Mouse (Mus musculus) MEL (cell line): ENCODE measurements around the gene Vstm5. TPM values are rescaled to one million over a fixed set of nuclear protein-coding genes. Genes with fewer than 3 reads are reported as not detected.

ENCODE experiments used
- DNase-seq: peaks from one replicate; pipeline ENCODE4 v3.0.0; 2011; ENCODE audit warnings: low read depth, low spot score
- H3K27ac ChIP-seq: 2 replicates; pipeline ENCODE4 v1.5.1; 2012; ENCODE audit warnings: low read depth, mild to moderate bottlenecking, control low read depth, low read length, moderate library complexity; ENCODE audit not compliant: control insufficient read depth
- H3K27me3 ChIP-seq, 2 experiments: fragments of 150-350 bp in 1 of 2; sonication (generic) in 1 of 2; 2 replicates each; pipeline ENCODE4 v1.6.1; 2012; ENCODE audit warnings: low read length in 2 of 2, mild to moderate bottlenecking in 2 of 2, improper control_type of control experiment in 1 of 2, moderate library complexity in 1 of 2; ENCODE audit not compliant: insufficient read depth in 2 of 2, control insufficient read depth in 1 of 2
- H3K36me3 ChIP-seq, 2 experiments: 2 replicates each; pipeline ENCODE4 v1.6.1; 2012 to 2014; ENCODE audit warnings: low read length in 2 of 2, improper control_type of control experiment in 1 of 2, inconsistent platforms in 1 of 2, mild to moderate bottlenecking in 1 of 2; ENCODE audit not compliant: insufficient read depth in 2 of 2, control insufficient read depth in 1 of 2
- H3K4me1 ChIP-seq, 2 experiments: fragments of 150-350 bp in 1 of 2; sonication (generic) in 1 of 2; 2 replicates each; pipeline ENCODE4 v1.6.1; 2012; ENCODE audit warnings: low read length in 2 of 2, improper control_type of control experiment in 1 of 2, mild to moderate bottlenecking in 1 of 2; ENCODE audit not compliant: insufficient read depth in 2 of 2, control insufficient read depth in 1 of 2
- H3K4me3 ChIP-seq, 2 experiments: fragments of 150-350 bp in 1 of 2; sonication (generic) in 1 of 2; 2 replicates each; pipeline ENCODE4 v1.5.1; 2012; ENCODE audit warnings: low read depth in 2 of 2, low read length in 2 of 2, mild to moderate bottlenecking in 2 of 2, moderate library complexity in 2 of 2, control low read depth in 1 of 2, improper control_type of control experiment in 1 of 2; ENCODE audit not compliant: control insufficient read depth in 1 of 2, insufficient read depth in 1 of 2
- H3K79me2 ChIP-seq: 2 replicates; pipeline ENCODE4 v1.6.1; 2012; ENCODE audit warnings: mild to moderate bottlenecking, low read length, moderate library complexity; ENCODE audit not compliant: control insufficient read depth, poor library complexity, insufficient read depth
- H3K9ac ChIP-seq: 2 replicates; pipeline ENCODE4 v1.6.1; 2012; ENCODE audit warnings: low read depth, mild to moderate bottlenecking, control low read depth, low read length, moderate library complexity; ENCODE audit not compliant: control insufficient read depth, poor library complexity, severe bottlenecking
- H3K9me3 ChIP-seq: fragments of 150-350 bp; sonication (generic); replicated peaks from 2 replicates; pipeline ENCODE4 v1.6.1; 2012; ENCODE audit warnings: mild to moderate bottlenecking, low read length, improper control_type of control experiment, moderate library complexity; ENCODE audit not compliant: insufficient read depth
- CHD1 ChIP-seq: IDR thresholded peaks from 2 replicates; pipeline ENCODE4 v1.6.1; 2012; ENCODE audit warnings: low read depth, mild to moderate bottlenecking, inconsistent platforms, low read length, improper control_type of control experiment
- CHD2 ChIP-seq: IDR thresholded peaks from 2 replicates; pipeline ENCODE4 v1.6.1; 2011; ENCODE audit warnings: low read length, improper control_type of control experiment
- CTCF ChIP-seq, 3 experiments: IDR thresholded peaks in 2 of 3; conservative IDR thresholded peaks in 1 of 3; 2 replicates each; pipeline ENCODE4 v1.5.1; 2011 to 2012; ENCODE audit warnings: low read length in 3 of 3, low read depth in 2 of 3, mild to moderate bottlenecking in 2 of 3, improper control_type of control experiment in 1 of 3, inconsistent platforms in 1 of 3, mixed read lengths in 1 of 3, moderate library complexity in 1 of 3; ENCODE audit not compliant: control insufficient read depth in 1 of 3, insufficient read depth in 1 of 3, poor library complexity in 1 of 3, severe bottlenecking in 1 of 3
- E2F4 ChIP-seq: IDR thresholded peaks from 2 replicates; pipeline ENCODE4 v1.6.1; 2011; ENCODE audit warnings: low read depth, low read length, improper control_type of control experiment, borderline replicate concordance
- ELF1 ChIP-seq: IDR thresholded peaks from 2 replicates; pipeline ENCODE4 v1.6.1; 2014; ENCODE audit warnings: low read depth, mild to moderate bottlenecking, inconsistent platforms, low read length, improper control_type of control experiment, moderate library complexity
- EP300 ChIP-seq, 2 experiments: IDR thresholded peaks; 2 replicates each; pipeline ENCODE4 v1.6.1; 2011; ENCODE audit warnings: improper control_type of control experiment in 2 of 2, low read length in 2 of 2, low read depth in 1 of 2, mild to moderate bottlenecking in 1 of 2
- GABPA ChIP-seq: IDR thresholded peaks from 2 replicates; pipeline ENCODE4 v1.6.1; 2012; ENCODE audit warnings: low read depth, mild to moderate bottlenecking, inconsistent platforms, low read length, improper control_type of control experiment, moderate library complexity
- GATA1 ChIP-seq: IDR thresholded peaks from 2 replicates; pipeline ENCODE4 v1.6.1; 2011; ENCODE audit warnings: low read depth, low read length, improper control_type of control experiment
- HCFC1 ChIP-seq: IDR thresholded peaks from 2 replicates; pipeline ENCODE4 v1.6.1; 2012; ENCODE audit warnings: low read depth, mild to moderate bottlenecking, inconsistent platforms, low read length, improper control_type of control experiment, moderate library complexity
- KAT2A ChIP-seq: conservative IDR thresholded peaks from 2 replicates; pipeline ENCODE4 v1.6.1; 2012; ENCODE audit warnings: low read depth, low read length, improper control_type of control experiment, inconsistent platforms
- MAFK ChIP-seq: IDR thresholded peaks from 2 replicates; pipeline ENCODE4 v1.6.1; 2011; ENCODE audit warnings: low read depth, mild to moderate bottlenecking, low read length, improper control_type of control experiment, borderline replicate concordance
- MAX ChIP-seq: IDR thresholded peaks from 2 replicates; pipeline ENCODE4 v1.6.1; 2011; ENCODE audit warnings: low read length, improper control_type of control experiment
- MAZ ChIP-seq: IDR thresholded peaks from 2 replicates; pipeline ENCODE4 v1.6.1; 2012; ENCODE audit warnings: low read depth, mild to moderate bottlenecking, inconsistent platforms, low read length, improper control_type of control experiment
- MXI1 ChIP-seq: IDR thresholded peaks from 2 replicates; pipeline ENCODE4 v1.6.1; 2011; ENCODE audit warnings: mild to moderate bottlenecking, low read depth, low read length, improper control_type of control experiment
- MYB ChIP-seq: IDR thresholded peaks from 2 replicates; pipeline ENCODE4 v1.6.1; 2011; ENCODE audit warnings: mild to moderate bottlenecking, low read depth, low read length, improper control_type of control experiment
- NELFE ChIP-seq: IDR thresholded peaks from 2 replicates; pipeline ENCODE4 v1.6.1; 2011; ENCODE audit warnings: low read depth, low read length, improper control_type of control experiment
- NRF1 ChIP-seq: IDR thresholded peaks from 2 replicates; pipeline ENCODE4 v1.6.1; 2014; ENCODE audit warnings: low read depth, mild to moderate bottlenecking, inconsistent platforms, low read length, improper control_type of control experiment, moderate library complexity; ENCODE audit not compliant: poor library complexity, insufficient read depth, severe bottlenecking
- POLR2A ChIP-seq, 2 experiments: IDR thresholded peaks; 2 replicates each; pipeline ENCODE4 v1.6.1; 2011 to 2012; ENCODE audit warnings: low read length in 2 of 2, mild to moderate bottlenecking in 2 of 2, control low read depth in 1 of 2, improper control_type of control experiment in 1 of 2, low read depth in 1 of 2, moderate library complexity in 1 of 2; ENCODE audit not compliant: control insufficient read depth in 1 of 2, insufficient read depth in 1 of 2, poor library complexity in 1 of 2
- POLR2AphosphoS2 ChIP-seq: IDR thresholded peaks from 2 replicates; pipeline ENCODE4 v1.6.1; 2011; ENCODE audit warnings: low read length, improper control_type of control experiment
- POLR2AphosphoS5 ChIP-seq: IDR thresholded peaks from 2 replicates; pipeline ENCODE4 v1.6.1; 2012; ENCODE audit warnings: low read depth, borderline replicate concordance, mild to moderate bottlenecking, inconsistent platforms, low read length, moderate library complexity, mixed read lengths
- RAD21 ChIP-seq: IDR thresholded peaks from 2 replicates; pipeline ENCODE4 v1.6.1; 2011; ENCODE audit warnings: mild to moderate bottlenecking, low read depth, low read length, improper control_type of control experiment
- RCOR1 ChIP-seq: IDR thresholded peaks from 2 replicates; pipeline ENCODE4 v1.6.1; 2012; ENCODE audit warnings: low read depth, mild to moderate bottlenecking, inconsistent platforms, low read length, improper control_type of control experiment
- SIN3A ChIP-seq: IDR thresholded peaks from 2 replicates; pipeline ENCODE4 v1.6.1; 2012; ENCODE audit warnings: low read length, improper control_type of control experiment, inconsistent platforms
- SMC3 ChIP-seq: IDR thresholded peaks from 2 replicates; pipeline ENCODE4 v1.6.1; 2011; ENCODE audit warnings: low read depth, low read length, improper control_type of control experiment
- TAL1 ChIP-seq: IDR thresholded peaks from 2 replicates; pipeline ENCODE4 v1.6.1; 2012; ENCODE audit warnings: mild to moderate bottlenecking, inconsistent platforms, low read length, moderate library complexity, mixed read lengths
- TBP ChIP-seq: IDR thresholded peaks from 2 replicates; pipeline ENCODE4 v1.8.0; 2011; ENCODE audit warnings: low read depth, low read length, improper control_type of control experiment
- TCF12 ChIP-seq: IDR thresholded peaks from 2 replicates; pipeline ENCODE4 v1.6.1; 2014; ENCODE audit warnings: low read depth, mild to moderate bottlenecking, inconsistent platforms, low read length, improper control_type of control experiment, moderate library complexity
- UBTF ChIP-seq: IDR thresholded peaks from 2 replicates; pipeline ENCODE4 v1.6.1; 2012; ENCODE audit warnings: low read depth, mild to moderate bottlenecking, inconsistent platforms, low read length, improper control_type of control experiment, moderate library complexity, borderline replicate concordance; ENCODE audit not compliant: insufficient read depth
- USF1 ChIP-seq: IDR thresholded peaks from 2 replicates; pipeline ENCODE4 v1.6.1; 2014; ENCODE audit warnings: low read depth, mild to moderate bottlenecking, inconsistent platforms, low read length, improper control_type of control experiment, moderate library complexity
- USF2 ChIP-seq, 2 experiments: IDR thresholded peaks; 2 replicates each; pipeline ENCODE4 v1.6.1; 2011 to 2012; ENCODE audit warnings: improper control_type of control experiment in 2 of 2, low read length in 2 of 2, borderline replicate concordance in 1 of 2, inconsistent platforms in 1 of 2, low read depth in 1 of 2, mild to moderate bottlenecking in 1 of 2; ENCODE audit not compliant: insufficient read depth in 1 of 2
- ZC3H11A ChIP-seq: IDR thresholded peaks from 2 replicates; pipeline ENCODE4 v1.6.1; 2012; ENCODE audit warnings: low read depth, mild to moderate bottlenecking, inconsistent platforms, low read length, improper control_type of control experiment
- ZKSCAN1 ChIP-seq: IDR thresholded peaks from 2 replicates; pipeline ENCODE4 v1.6.1; 2012; ENCODE audit warnings: low read depth, mild to moderate bottlenecking, inconsistent platforms, low read length, improper control_type of control experiment, moderate library complexity
- ZMIZ1 ChIP-seq: IDR thresholded peaks from 2 replicates; pipeline ENCODE4 v1.6.1; 2012; ENCODE audit warnings: low read depth, mild to moderate bottlenecking, inconsistent platforms, low read length, improper control_type of control experiment, moderate library complexity
- polyA plus RNA-seq, 2 experiments: library from polyadenylated mRNA; stranded (reverse) in 1 of 2; unstranded in 1 of 2; fragments of >175 nt in 1 of 2; fragments of >200 nt in 1 of 2; gene quantifications; 2 replicates each; pipeline versions ENCODE4 v1.2.1 to v1.2.4; 2012; ENCODE audit warnings: low replicate concordance in 2 of 2, low read depth in 1 of 2; ENCODE audit not compliant: insufficient read length in 2 of 2, insufficient read depth in 1 of 2, missing spikeins in 1 of 2
- total RNA-seq: library from RNA; depleted of rRNA; stranded (reverse); fragments of 300-350 nt; gene quantifications from 2 replicates; pipeline ENCODE4 v1.2.3, GENCODE M21; 2012

The Vstm5 gene
- total and polyA plus RNA-seq, 3 experiments: 23.5 to 27.0 TPM; not detected in 1

DNA sequence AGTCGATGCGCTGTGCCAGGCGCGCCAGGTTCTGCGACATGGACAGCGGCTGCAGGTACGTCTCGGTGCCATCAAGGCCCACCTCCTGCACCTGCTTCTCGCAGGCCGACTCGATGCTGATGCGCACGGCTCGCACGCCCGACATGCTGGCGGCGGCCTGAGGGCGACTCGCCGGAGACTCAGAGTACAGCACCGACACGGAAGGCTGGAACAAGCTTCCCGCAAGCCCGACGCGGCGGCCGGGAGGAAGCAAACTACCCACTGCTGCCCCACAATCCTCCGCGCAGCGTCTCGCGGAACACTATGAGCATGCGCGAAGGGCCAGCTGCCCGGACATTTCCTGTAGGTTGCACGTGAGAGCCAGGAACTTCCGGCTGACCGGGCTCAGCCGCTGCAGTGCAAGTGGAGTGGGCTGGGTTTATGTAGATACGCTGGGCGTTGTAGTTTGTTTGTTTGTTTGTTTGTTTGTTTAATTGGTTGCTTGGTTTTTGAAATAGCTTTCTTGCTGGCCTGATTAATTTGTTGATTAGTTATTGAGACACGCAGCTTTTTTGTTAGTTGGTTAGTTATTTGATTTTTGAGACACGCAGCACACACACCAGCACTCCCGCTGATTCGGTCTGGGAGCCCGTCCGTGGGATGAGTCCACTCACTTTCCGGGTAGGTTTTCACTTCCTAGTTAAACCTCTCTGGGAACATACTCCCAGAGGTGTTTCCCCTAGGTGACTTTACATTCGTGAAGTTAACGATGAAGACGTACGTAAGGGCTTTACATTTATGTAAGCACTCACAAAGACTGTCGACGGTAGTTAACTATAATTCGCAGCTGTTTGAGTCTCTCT is 41.0 kb downstream of the Vstm5 start, which contains the start of gene Med17 (continued):
- peak; percentile 95 for TF ChIP-seq TBP
- peak; percentile 98 for TF ChIP-seq HCFC1
- no peak for TF ChIP-seq CTCF (IDR thresholded peaks at IDR 0.05 in 2 of 3, conservative IDR thresholded peaks at IDR 0.05 in 1 of 3; ENCODE audit: control insufficient read depth in 1 of 3, insufficient read depth in 1 of 3, low read depth in 2 of 3, low read length in 3 of 3, poor library complexity in 1 of 3, severe bottlenecking in 1 of 3)
- TF ChIP-seq USF2 (IDR thresholded peaks at IDR 0.05; ENCODE audit: borderline replicate concordance in 1 of 2, insufficient read depth in 1 of 2, low read depth in 1 of 2, low read length in 2 of 2): no peak
- TF ChIP-seq, all 39 proteins: peak for 25

DNA sequence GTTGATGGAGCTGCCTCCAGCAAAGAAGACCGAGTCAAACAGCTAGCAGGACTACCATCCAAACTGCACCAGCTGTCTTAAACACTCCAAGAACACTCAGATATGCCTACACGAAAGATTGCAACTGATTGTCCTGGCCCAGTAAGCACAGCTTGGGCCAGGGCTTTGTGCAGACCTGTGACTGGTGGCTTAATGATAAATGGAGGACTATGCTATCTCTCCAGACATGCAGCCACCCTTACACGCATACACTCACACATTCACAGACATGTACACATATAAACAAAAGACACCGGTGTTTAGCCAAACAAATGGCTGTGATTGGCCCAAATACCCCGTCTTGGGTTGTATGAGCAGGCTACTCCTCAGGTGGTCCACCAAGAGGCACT is 41.6 kb downstream of the Vstm5 start:
- H3K9ac ChIP-seq: peak overlapping the region; percentile 72
- H3K4me1 ChIP-seq: peaks cover 10 to 25% of the 10 kb centered on the region in 2 experiments
- H3K27me3 ChIP-seq: no peaks in the 10 kb centered on the region
- H3K27ac ChIP-seq: peak overlapping the region; percentile 50
- H3K9me3 ChIP-seq: no peaks in the 10 kb centered on the region
- peaks cover 32% of the 10 kb centered on the region for H3K79me2 ChIP-seq
- H3K36me3 ChIP-seq: peaks cover 18 to 23% of the 10 kb centered on the region in 2 experiments
- H3K4me3 ChIP-seq: peak overlapping the region; percentile 59 to 75
- DNase-seq: no peak
- TF ChIP-seq GABPA: no peak
- no peak for TF ChIP-seq NRF1
- TF ChIP-seq TAL1: peak; percentile 69
- no peak; the same call in 1 of the 2 replicates for TF ChIP-seq USF1
- no peak; the same call in 1 of the 2 replicates for TF ChIP-seq ZKSCAN1
- no peak for TF ChIP-seq NELFE
- no peak for TF ChIP-seq CTCF (IDR thresholded peaks at IDR 0.05 in 2 of 3, conservative IDR thresholded peaks at IDR 0.05 in 1 of 3; ENCODE audit: control insufficient read depth in 1 of 3, insufficient read depth in 1 of 3, low read depth in 2 of 3, low read length in 3 of 3, poor library complexity in 1 of 3, severe bottlenecking in 1 of 3)
- no peak for TF ChIP-seq ZC3H11A
- no peak for TF ChIP-seq POLR2AphosphoS5
- no peak for TF ChIP-seq TBP
- no peak for TF ChIP-seq ZMIZ1
- TF ChIP-seq MXI1: no peak
- 0 out of 2 replicates have a peak, but pooled peaks have one; percentile 14 for TF ChIP-seq MYB
- peak; percentile 35 to 41 for TF ChIP-seq EP300 (IDR thresholded peaks at IDR 0.05; ENCODE audit: low read depth in 1 of 2, low read length in 2 of 2)
- no peak for TF ChIP-seq POLR2A (IDR thresholded peaks at IDR 0.05; ENCODE audit: control insufficient read depth in 1 of 2, insufficient read depth in 1 of 2, low read depth in 1 of 2, low read length in 2 of 2, poor library complexity in 1 of 2)
- no peak for TF ChIP-seq MAX
- no peak for TF ChIP-seq SIN3A
- TF ChIP-seq MAZ: no peak
- TF ChIP-seq GATA1: 0 out of 2 replicates have a peak, but pooled peaks have one; percentile 26
- TF ChIP-seq TCF12: peak; percentile 43; the same call in 1 of the 2 replicates
- no peak for TF ChIP-seq SMC3
- no peak for TF ChIP-seq POLR2AphosphoS2
- no peak for TF ChIP-seq E2F4
- TF ChIP-seq CHD1: no peak; the same call in 1 of the 2 replicates
- TF ChIP-seq UBTF: no peak
- no peak for TF ChIP-seq CHD2
- TF ChIP-seq KAT2A: no peak
- no peak for TF ChIP-seq RAD21
- TF ChIP-seq RCOR1: peak; percentile 43; the same call in 1 of the 2 replicates
- no peak; the same call in 1 of the 2 replicates for TF ChIP-seq ELF1
- TF ChIP-seq MAFK: no peak
